Mouse (Mus musculus) stomach, postnatal 0 days (tissue): ENCODE measurements around the gene Samd5. TPM values are rescaled to one million over a fixed set of nuclear protein-coding genes. Genes with fewer than 3 reads are reported as not detected.

ENCODE experiments used
- ATAC-seq: fragments of 200-750 bp; cut with Nextera tagmentation; 2 replicates; pipeline ENCODE4 v1.8.0; 2017; ENCODE audit not compliant: low FRiP score, low TSS enrichment
- DNase-seq: peaks from one replicate; pipeline ENCODE4 v3.0.0-alpha.2; 2016; ENCODE audit warnings: low spot score
- H3K27ac ChIP-seq: fragments of 300-500 bp; sonication (generic); replicated peaks from 2 replicates; pipeline ENCODE4 v1.5.1; 2014; ENCODE audit warnings: mild to moderate bottlenecking, control low read depth
- H3K27me3 ChIP-seq: fragments of 300-500 bp; sonication (generic); 2 replicates; pipeline ENCODE4 v1.6.1; 2014; ENCODE audit warnings: low read length; ENCODE audit not compliant: control insufficient read depth, insufficient read depth
- H3K36me3 ChIP-seq: fragments of 300-500 bp; sonication (generic); 2 replicates; pipeline ENCODE4 v1.6.1; 2014; ENCODE audit warnings: low read length, mixed read lengths; ENCODE audit not compliant: control insufficient read depth, insufficient read depth
- H3K4me1 ChIP-seq: fragments of 300-500 bp; sonication (generic); replicated peaks from 2 replicates; pipeline ENCODE4 v1.6.1; 2014; ENCODE audit warnings: antibody characterized with exemption; ENCODE audit not compliant: control insufficient read depth, insufficient read depth
- H3K4me2 ChIP-seq: fragments of 300-500 bp; sonication (generic); replicated peaks from 2 replicates; pipeline ENCODE4 v1.6.1; 2014; ENCODE audit warnings: low read depth, mild to moderate bottlenecking, control low read depth, moderate library complexity
- H3K4me3 ChIP-seq: fragments of 300-500 bp; sonication (generic); 2 replicates; pipeline ENCODE4 v1.5.1; 2014; ENCODE audit warnings: low read depth, low read length, control low read depth
- H3K9ac ChIP-seq: fragments of 300-500 bp; sonication (generic); 2 replicates; pipeline ENCODE4 v1.6.1; 2014; ENCODE audit warnings: mild to moderate bottlenecking, low read length, control low read depth, mixed read lengths
- H3K9me3 ChIP-seq: fragments of 300-500 bp; sonication (generic); 2 replicates; pipeline ENCODE4 v1.6.1; 2016; ENCODE audit warnings: low read length; ENCODE audit not compliant: control insufficient read depth
- CTCF ChIP-seq: IDR thresholded peaks from 2 replicates; pipeline ENCODE4 v1.5.1; 2016; ENCODE audit warnings: antibody characterized with exemption, low read depth, mild to moderate bottlenecking, moderate library complexity
- EP300 ChIP-seq: optimal IDR thresholded peaks from 2 replicates; pipeline ENCODE3; 2016; ENCODE audit warnings: antibody characterized with exemption
- WGBS: fragments of 180-500 bp; shearing (Covaris S2); extraction: QIAGEN DNeasy Blood & Tissue Kit; methylation state at CpG from one replicate; pipeline ENCODE4 v1.1.7; 2014; 5-methylcytosine and 5-hydroxymethylcytosine counted together
- polyA plus RNA-seq: library from polyadenylated mRNA; unstranded; fragments of >200 nt; fragmentation: Nextera tagmentation; extraction: Ambion mirVana; gene quantifications from 2 replicates; pipeline ENCODE4 v1.2.1, GENCODE M21; 2015

Samd5 gene
- polyA plus RNA-seq, 1 experiment from 2014 or later, result 4.7 TPM

- 77% methylated on average over 6 of the region's 6 CpGs for WGBS
- ATAC-seq (no peak), DNase-seq (no peak)
- Histone ChIP-seq H3K4me3 (no peak overlapping the region), H3K27me3 (no peaks in the 10 kb centered on the region), H3K9ac (no peak overlapping the region), H3K36me3 (no peaks in the 10 kb centered on the region), H3K9me3 (no peaks in the 10 kb centered on the region), H3K4me2 (no peak overlapping the region), H3K4me1 (no peaks in the 10 kb centered on the region), H3K27ac (no peak overlapping the region)
- no peak for TF ChIP-seq CTCF
- no peak for TF ChIP-seq EP300
Measured at GRCm38 (mm10) chr10:9670351-9670750, 4.7 kb downstream of the Samd5 start.

GRCm38 (mm10) chr10:9668791-9669190 lies 6.2 kb downstream of the Samd5 start:
- TF ChIP-seq CTCF (no peak), EP300 (no peak)
- H3K4me1 ChIP-seq, result no peaks in the 10 kb centered on the region
- no peak overlapping the region for H3K27ac ChIP-seq
- no peak overlapping the region for H3K4me3 ChIP-seq
- no peaks in the 10 kb centered on the region for H3K36me3 ChIP-seq
- no peaks in the 10 kb centered on the region for H3K9me3 ChIP-seq
- ATAC-seq (no peak), DNase-seq (no peak)
- H3K27me3 ChIP-seq, result no peaks in the 10 kb centered on the region
- no peak overlapping the region for H3K4me2 ChIP-seq
- H3K9ac ChIP-seq, result no peak overlapping the region
- 64% methylated on average over 4 of the region's 4 CpGs for WGBS

- Histone ChIP-seq H3K4me1 (no peaks in the 10 kb centered on the region), H3K9me3 (no peaks in the 10 kb centered on the region), H3K4me3 (no peak overlapping the region), H3K27me3 (no peaks in the 10 kb centered on the region), H3K9ac (no peak overlapping the region), H3K4me2 (no peak overlapping the region), H3K27ac (no peak overlapping the region), H3K36me3 (no peaks in the 10 kb centered on the region)
- TF ChIP-seq CTCF, result no peak
- TF ChIP-seq EP300, result no peak
- no peak for DNase-seq
- ATAC-seq, result no peak
- 81% methylated on average over 5 of the region's 5 CpGs for WGBS
Measured at GRCm38 (mm10) chr10:9652946-9653345, 22.1 kb downstream of the Samd5 start.

- no peak overlapping the region for H3K9ac ChIP-seq
- DNase-seq (no peak), ATAC-seq (no peak)
- no peaks in the 10 kb centered on the region for H3K9me3 ChIP-seq
- H3K27me3 ChIP-seq, result no peaks in the 10 kb centered on the region
- H3K4me3 ChIP-seq, result no peak overlapping the region
- no peaks in the 10 kb centered on the region for H3K4me1 ChIP-seq
- no peaks in the 10 kb centered on the region for H3K36me3 ChIP-seq
- H3K4me2 ChIP-seq, result no peak overlapping the region; the same call in 1 of the 2 replicates
- 24% methylated on average over 6 of the region's 6 CpGs for WGBS
- no peak overlapping the region for H3K27ac ChIP-seq
- TF ChIP-seq EP300 (peak; percentile 57), CTCF (no peak; the same call in 1 of the 2 replicates)
Measured at GRCm38 (mm10) chr10:9650050-9650825, 24.8 kb downstream of the Samd5 start.

DNA sequence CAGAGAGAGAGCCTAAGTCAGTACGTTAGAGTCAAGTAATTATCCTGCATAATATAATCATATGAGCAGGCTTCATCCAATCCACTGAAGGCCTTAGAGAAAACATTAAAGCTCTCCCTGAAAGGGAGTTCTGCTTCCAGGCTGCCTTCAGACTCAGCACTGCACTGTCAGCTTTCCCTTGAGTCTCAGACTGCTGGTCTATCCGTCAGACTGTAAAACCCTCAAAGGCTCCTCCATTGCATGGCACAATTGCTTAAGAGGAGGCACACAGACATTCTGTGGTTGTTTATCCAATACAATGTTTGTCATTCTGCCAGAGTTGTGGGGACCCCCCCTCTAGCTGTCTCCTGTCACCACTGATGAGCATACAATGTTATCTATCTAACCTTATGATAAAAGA lies 26.5 kb downstream of the Samd5 start:
- Histone ChIP-seq H3K4me3 (no peak overlapping the region), H3K4me2 (no peak overlapping the region), H3K27me3 (no peaks in the 10 kb centered on the region), H3K4me1 (no peaks in the 10 kb centered on the region), H3K9ac (no peak overlapping the region), H3K9me3 (no peaks in the 10 kb centered on the region), H3K27ac (no peak overlapping the region), H3K36me3 (no peaks in the 10 kb centered on the region)
- TF ChIP-seq EP300, result no peak
- no peak for DNase-seq
- WGBS, result 66% methylated on average over 2 of the region's 2 CpGs
- ATAC-seq, result no peak

- Histone ChIP-seq H3K9ac (no peak overlapping the region), H3K9me3 (no peaks in the 10 kb centered on the region), H3K36me3 (no peaks in the 10 kb centered on the region), H3K4me3 (no peak overlapping the region), H3K4me1 (no peaks in the 10 kb centered on the region), H3K27me3 (no peaks in the 10 kb centered on the region), H3K27ac (no peak overlapping the region), H3K4me2 (no peak overlapping the region)
- DNase-seq (no peak), ATAC-seq (no peak)
- TF ChIP-seq CTCF (no peak), EP300 (no peak)
- WGBS, result 73% methylated on average over 6 of the region's 6 CpGs
Measured at GRCm38 (mm10) chr10:9647741-9648140, 27.3 kb downstream of the Samd5 start.
